Mouse (Mus musculus) spleen, postnatal 14 days (tissue): ENCODE results near the gene Fas.

Experiments used
- DNase-seq, 2 experiments: peaks; one replicate each; pipeline ENCODE4 v3.0.0; 2021 to 2022; ENCODE audit warnings: low spot score in 2 of 2

The Fas gene

GRCm38 (mm10) chr19:34284383-34284782 is 6.1 kb upstream of the Fas start:
- DNase-seq: no peak

GRCm38 (mm10) chr19:34284826-34285225 is 5.6 kb upstream of the Fas start:
- DNase-seq: no peak

- no peak for DNase-seq
These were observed 3.2 kb upstream of the Fas start for GRCm38 (mm10) chr19:34287221-34287620.

GRCm38 (mm10) chr19:34287656-34288415 is 2.6 kb upstream of the Fas start:
- DNase-seq: no peak

- DNase-seq: no peak
These were observed 1.8 kb upstream of the Fas start for GRCm38 (mm10) chr19:34288696-34289095.

GRCm38 (mm10) chr19:34290872-34291341 is 441 bp downstream of the Fas start:
- no peak for DNase-seq

GRCm38 (mm10) chr19:34291379-34291778 is 913 bp downstream of the Fas start:
- no peak for DNase-seq

- DNase-seq: no peak
These were observed 1.5 kb downstream of the Fas start for GRCm38 (mm10) chr19:34291956-34292355.

- DNase-seq: no peak
These were observed 2.2 kb downstream of the Fas start for GRCm38 (mm10) chr19:34292701-34293100.

- DNase-seq: no peak
These were observed 3.0 kb downstream of the Fas start for GRCm38 (mm10) chr19:34293376-34293947.

GRCm38 (mm10) chr19:34295442-34295841 is 5.0 kb downstream of the Fas start:
- DNase-seq: no peak

GRCm38 (mm10) chr19:34298531-34298930 is 8.1 kb downstream of the Fas start:
- no peak for DNase-seq

- DNase-seq: no peak
These were observed 8.8 kb downstream of the Fas start for GRCm38 (mm10) chr19:34299229-34299628.

GRCm38 (mm10) chr19:34300430-34300829 is 10.0 kb downstream of the Fas start:
- DNase-seq: no peak

- DNase-seq: no peak
These were observed 14.5 kb downstream of the Fas start for GRCm38 (mm10) chr19:34304917-34305316.

- no peak for DNase-seq
These were observed 16.3 kb downstream of the Fas start for GRCm38 (mm10) chr19:34306794-34307193.

- no peak for DNase-seq
These were observed 21.8 kb downstream of the Fas start for GRCm38 (mm10) chr19:34312151-34312728.

GRCm38 (mm10) chr19:34328051-34328450 is 37.6 kb downstream of the Fas start:
- DNase-seq: no peak

- peak; percentile 26 to 45 for DNase-seq
These were observed 43.8 kb downstream of the Fas start for GRCm38 (mm10) chr19:34334300-34334699.

GRCm38 (mm10) chr19:34344702-34345101 is 54.2 kb downstream of the Fas start:
- DNase-seq: no peak

GRCm38 (mm10) chr19:34345616-34346267 is 55.3 kb downstream of the Fas start:
- DNase-seq: no peak

- DNase-seq: no peak
These were observed 62.9 kb downstream of the Fas start for GRCm38 (mm10) chr19:34353291-34353805.
